Mouse (Mus musculus): ENCODE results near the gene Emc6. TPM values are rescaled to one million over a fixed set of nuclear protein-coding genes. Genes with fewer than 3 reads are reported as not detected.

Gene Emc6
- polyA plus RNA-seq (2014; fragmentation: Nextera tagmentation; extraction: Ambion mirVana), result 123 and 130 TPM in 2 replicates

GRCm38 (mm10) chr11:73176608-73177508, at the start of gene Emc6, which contains the start of gene Tax1bp3:
Gene Emc6 (minus strand): TSS chr11:73177037.
Gene Tax1bp3 (plus strand): TSS chr11:73177083.
- Histone ChIP-seq H3K4me3 (ENCODE audit: low read depth, low read length) (peak within 1 kb of the TSS; percentile 91), H3K4me2 (ENCODE audit: low read length) (peak within 1 kb of the TSS; percentile 93), H3K27ac (ENCODE audit: low read depth) (peak within 1 kb of the TSS; percentile 97), H3K9me3 (ENCODE audit: control insufficient read depth, low read length) (no peaks in the 10 kb centered on the region), H3K36me3 (ENCODE audit: control insufficient read depth, insufficient read depth, low read length) (peaks cover 25% of the 10 kb centered on the region), H3K9ac (ENCODE audit: low read length) (peak within 1 kb of the TSS; percentile 88), H3K4me1 (replicated peaks; ENCODE audit: control insufficient read depth, insufficient read depth, low read length) (peaks cover 28% of the 10 kb centered on the region), H3K27me3 (replicated peaks; ENCODE audit: control insufficient read depth, insufficient read depth, low read length) (no peaks in the 10 kb centered on the region)
- ATAC-seq (replicated peaks; ENCODE audit: low FRiP score, low TSS enrichment, low read depth) (peak; percentile 96), DNase-seq (ENCODE audit: low spot score) (peak; percentile 94)
- whole genome bisulfite sequencing, result under 1% methylated on average over 80 of the region's 81 CpGs

- Histone ChIP-seq H3K27ac (ENCODE audit: low read depth) (no peak overlapping the region), H3K9ac (ENCODE audit: low read length) (no peak overlapping the region), H3K4me1 (replicated peaks; ENCODE audit: control insufficient read depth, insufficient read depth, low read length) (no peaks in the 10 kb centered on the region), H3K4me2 (ENCODE audit: low read length) (no peak overlapping the region), H3K4me3 (ENCODE audit: low read depth, low read length) (no peak overlapping the region), H3K27me3 (replicated peaks; ENCODE audit: control insufficient read depth, insufficient read depth, low read length) (no peaks in the 10 kb centered on the region), H3K9me3 (ENCODE audit: control insufficient read depth, low read length) (no peaks in the 10 kb centered on the region), H3K36me3 (ENCODE audit: control insufficient read depth, insufficient read depth, low read length) (no peaks in the 10 kb centered on the region)
- DNase-seq (ENCODE audit: low spot score) (no peak), ATAC-seq (replicated peaks; ENCODE audit: low FRiP score, low TSS enrichment, low read depth) (no peak)
- 89% methylated on average over 6 of the region's 6 CpGs for WGBS
Observed at GRCm38 (mm10) chr11:73225856-73226255, 49.0 kb upstream of the Emc6 start.

- Histone ChIP-seq H3K9me3 (ENCODE audit: control insufficient read depth, low read length) (no peaks in the 10 kb centered on the region), H3K27me3 (replicated peaks; ENCODE audit: control insufficient read depth, insufficient read depth, low read length) (no peaks in the 10 kb centered on the region), H3K9ac (ENCODE audit: low read length) (no peak overlapping the region), H3K36me3 (ENCODE audit: control insufficient read depth, insufficient read depth, low read length) (no peaks in the 10 kb centered on the region), H3K27ac (ENCODE audit: low read depth) (no peak overlapping the region), H3K4me2 (ENCODE audit: low read length) (no peak overlapping the region), H3K4me1 (replicated peaks; ENCODE audit: control insufficient read depth, insufficient read depth, low read length) (no peaks in the 10 kb centered on the region), H3K4me3 (ENCODE audit: low read depth, low read length) (no peak overlapping the region)
- DNase-seq (ENCODE audit: low spot score), result no peak
- ATAC-seq (replicated peaks; ENCODE audit: low FRiP score, low TSS enrichment, low read depth), result no peak
- 78% methylated on average over 2 of the region's 2 CpGs for WGBS
Observed at GRCm38 (mm10) chr11:73223966-73224365, 47.1 kb upstream of the Emc6 start.

GRCm38 (mm10) chr11:73222846-73223245, 46.0 kb upstream of the Emc6 start:
- no peak overlapping the region for H3K4me2 ChIP-seq (ENCODE audit: low read length)
- H3K27me3 ChIP-seq (replicated peaks; ENCODE audit: control insufficient read depth, insufficient read depth, low read length), result no peaks in the 10 kb centered on the region
- DNase-seq (ENCODE audit: low spot score), result no peak
- no peak overlapping the region for H3K27ac ChIP-seq (ENCODE audit: low read depth)
- 25% methylated on average over 5 of the region's 5 CpGs for WGBS
- H3K4me1 ChIP-seq (replicated peaks; ENCODE audit: control insufficient read depth, insufficient read depth, low read length), result no peaks in the 10 kb centered on the region
- H3K36me3 ChIP-seq (ENCODE audit: control insufficient read depth, insufficient read depth, low read length), result no peaks in the 10 kb centered on the region
- ATAC-seq (replicated peaks; ENCODE audit: low FRiP score, low TSS enrichment, low read depth), result no peak
- H3K9me3 ChIP-seq (ENCODE audit: control insufficient read depth, low read length), result no peaks in the 10 kb centered on the region
- no peak overlapping the region for H3K9ac ChIP-seq (ENCODE audit: low read length)
- H3K4me3 ChIP-seq (ENCODE audit: low read depth, low read length), result no peak overlapping the region

- H3K27me3 ChIP-seq (replicated peaks; ENCODE audit: control insufficient read depth, insufficient read depth, low read length), result no peaks in the 10 kb centered on the region
Observed at GRCm38 (mm10) chr11:73220651-73221050, 43.8 kb upstream of the Emc6 start.

GRCm38 (mm10) chr11:73219671-73220070, 42.8 kb upstream of the Emc6 start:
- WGBS, result 66% methylated on average over 2 of the region's 2 CpGs
- no peak for ATAC-seq (replicated peaks; ENCODE audit: low FRiP score, low TSS enrichment, low read depth)

More at GRCm38 (mm10) chr11:73220651-73221050, 43.8 kb upstream of the Emc6 start:
- ATAC-seq (replicated peaks; ENCODE audit: low FRiP score, low TSS enrichment, low read depth), result no peak
- 91% methylated on average over 1 of the region's 1 CpGs for WGBS
- no peak overlapping the region for H3K4me3 ChIP-seq (ENCODE audit: low read depth, low read length)
- no peak overlapping the region for H3K4me2 ChIP-seq (ENCODE audit: low read length)
- H3K9me3 ChIP-seq (ENCODE audit: control insufficient read depth, low read length), result no peaks in the 10 kb centered on the region
- no peak overlapping the region for H3K27ac ChIP-seq (ENCODE audit: low read depth)
- no peaks in the 10 kb centered on the region for H3K4me1 ChIP-seq (replicated peaks; ENCODE audit: control insufficient read depth, insufficient read depth, low read length)
- no peak for DNase-seq (ENCODE audit: low spot score)
- no peaks in the 10 kb centered on the region for H3K36me3 ChIP-seq (ENCODE audit: control insufficient read depth, insufficient read depth, low read length)
- H3K9ac ChIP-seq (ENCODE audit: low read length), result no peak overlapping the region

GRCm38 (mm10) chr11:73213956-73214355, 37.1 kb upstream of the Emc6 start:
- Histone ChIP-seq H3K4me3 (ENCODE audit: low read depth, low read length) (no peak overlapping the region), H3K4me1 (replicated peaks; ENCODE audit: control insufficient read depth, insufficient read depth, low read length) (no peaks in the 10 kb centered on the region), H3K9me3 (ENCODE audit: control insufficient read depth, low read length) (no peaks in the 10 kb centered on the region), H3K9ac (ENCODE audit: low read length) (no peak overlapping the region), H3K27ac (ENCODE audit: low read depth) (no peak overlapping the region), H3K36me3 (ENCODE audit: control insufficient read depth, insufficient read depth, low read length) (no peaks in the 10 kb centered on the region), H3K27me3 (replicated peaks; ENCODE audit: control insufficient read depth, insufficient read depth, low read length) (no peaks in the 10 kb centered on the region), H3K4me2 (ENCODE audit: low read length) (no peak overlapping the region)
- 73% methylated on average over 3 of the region's 3 CpGs for WGBS
- ATAC-seq (replicated peaks; ENCODE audit: low FRiP score, low TSS enrichment, low read depth), result no peak
- no peak for DNase-seq (ENCODE audit: low spot score)

More at GRCm38 (mm10) chr11:73219671-73220070, 42.8 kb upstream of the Emc6 start:
- Histone ChIP-seq H3K4me3 (ENCODE audit: low read depth, low read length) (no peak overlapping the region), H3K36me3 (ENCODE audit: control insufficient read depth, insufficient read depth, low read length) (no peaks in the 10 kb centered on the region), H3K4me2 (ENCODE audit: low read length) (no peak overlapping the region), H3K27ac (ENCODE audit: low read depth) (no peak overlapping the region), H3K27me3 (replicated peaks; ENCODE audit: control insufficient read depth, insufficient read depth, low read length) (no peaks in the 10 kb centered on the region), H3K4me1 (replicated peaks; ENCODE audit: control insufficient read depth, insufficient read depth, low read length) (no peaks in the 10 kb centered on the region), H3K9me3 (ENCODE audit: control insufficient read depth, low read length) (no peaks in the 10 kb centered on the region), H3K9ac (ENCODE audit: low read length) (no peak overlapping the region)
- DNase-seq (ENCODE audit: low spot score), result no peak

GRCm38 (mm10) chr11:73207621-73208020, 30.8 kb upstream of the Emc6 start:
- H3K27me3 ChIP-seq (replicated peaks; ENCODE audit: control insufficient read depth, insufficient read depth, low read length), result no peaks in the 10 kb centered on the region
- no peak overlapping the region for H3K4me3 ChIP-seq (ENCODE audit: low read depth, low read length)
- H3K27ac ChIP-seq (ENCODE audit: low read depth), result no peak overlapping the region
- DNase-seq (ENCODE audit: low spot score), result no peak
- WGBS, result 85% methylated on average over 2 of the region's 2 CpGs
- H3K4me1 ChIP-seq (replicated peaks; ENCODE audit: control insufficient read depth, insufficient read depth, low read length), result no peaks in the 10 kb centered on the region
- no peak for ATAC-seq (replicated peaks; ENCODE audit: low FRiP score, low TSS enrichment, low read depth)
- no peak overlapping the region for H3K4me2 ChIP-seq (ENCODE audit: low read length)
- H3K9ac ChIP-seq (ENCODE audit: low read length), result no peak overlapping the region
- no peaks in the 10 kb centered on the region for H3K36me3 ChIP-seq (ENCODE audit: control insufficient read depth, insufficient read depth, low read length)
- H3K9me3 ChIP-seq (ENCODE audit: control insufficient read depth, low read length), result no peaks in the 10 kb centered on the region
